Mouse (Mus musculus) thymus, adult 2 months (tissue): ENCODE measurements around the gene Crmp1. TPM values are rescaled to one million over a fixed set of nuclear protein-coding genes. Genes with fewer than 3 reads are reported as not detected.

Experiments used
- DNase-seq: peaks from one replicate; pipeline ENCODE4 v3.0.0; 2021
- H3K27ac ChIP-seq: fragments of 200-500 bp; 2 replicates; pipeline ENCODE4 v1.5.1; 2012; ENCODE audit warnings: low read length, control low read depth; ENCODE audit not compliant: control insufficient read depth, insufficient read depth
- H3K27me3 ChIP-seq: fragments of 200-500 bp; 2 replicates; pipeline ENCODE4 v1.6.1; 2012; ENCODE audit warnings: mild to moderate bottlenecking, low read length, moderate library complexity, mixed read lengths; ENCODE audit not compliant: control insufficient read depth, insufficient read depth
- H3K36me3 ChIP-seq: fragments of 200-500 bp; 2 replicates; pipeline ENCODE4 v1.6.1; 2012; ENCODE audit warnings: mild to moderate bottlenecking, low read length, moderate library complexity; ENCODE audit not compliant: control insufficient read depth, insufficient read depth
- H3K4me1 ChIP-seq: fragments of 200-500 bp; replicated peaks from 2 replicates; pipeline ENCODE4 v1.6.1; 2012; ENCODE audit warnings: low read length; ENCODE audit not compliant: control insufficient read depth, insufficient read depth
- H3K4me3 ChIP-seq: fragments of 200-500 bp; 2 replicates; pipeline ENCODE4 v1.5.1; 2012; ENCODE audit warnings: mild to moderate bottlenecking, low read length, control low read depth, moderate library complexity; ENCODE audit not compliant: control insufficient read depth, insufficient read depth
- CTCF ChIP-seq: fragments of 200-500 bp; IDR thresholded peaks from 2 replicates; pipeline ENCODE4 v1.5.1; 2012; ENCODE audit warnings: mild to moderate bottlenecking, control low read depth, low read length, moderate library complexity, borderline replicate concordance; ENCODE audit not compliant: control insufficient read depth, poor library complexity, insufficient read depth; ENCODE audit errors: extremely low read depth
- POLR2A ChIP-seq: fragments of 200-500 bp; IDR thresholded peaks from 2 replicates; pipeline ENCODE4 v1.6.1; 2012; ENCODE audit warnings: mild to moderate bottlenecking, low read length, control low read depth, moderate library complexity; ENCODE audit not compliant: control insufficient read depth, poor library complexity, insufficient read depth; ENCODE audit errors: extremely low read depth
- WGBS: fragments of 180-500 bp; shearing (Covaris S2); methylation state at CpG from one replicate; pipeline ENCODE4 v1.1.7; 2018; 5-methylcytosine and 5-hydroxymethylcytosine counted together
- polyA plus RNA-seq: library from polyadenylated mRNA; depleted of rRNA; stranded (reverse); fragments of >200 nt; gene quantifications from 2 replicates; pipeline ENCODE4 v1.2.3, GENCODE M21; 2012

Crmp1 gene
- polyA plus RNA-seq, 1 experiment, result 2.8 TPM

DNA sequence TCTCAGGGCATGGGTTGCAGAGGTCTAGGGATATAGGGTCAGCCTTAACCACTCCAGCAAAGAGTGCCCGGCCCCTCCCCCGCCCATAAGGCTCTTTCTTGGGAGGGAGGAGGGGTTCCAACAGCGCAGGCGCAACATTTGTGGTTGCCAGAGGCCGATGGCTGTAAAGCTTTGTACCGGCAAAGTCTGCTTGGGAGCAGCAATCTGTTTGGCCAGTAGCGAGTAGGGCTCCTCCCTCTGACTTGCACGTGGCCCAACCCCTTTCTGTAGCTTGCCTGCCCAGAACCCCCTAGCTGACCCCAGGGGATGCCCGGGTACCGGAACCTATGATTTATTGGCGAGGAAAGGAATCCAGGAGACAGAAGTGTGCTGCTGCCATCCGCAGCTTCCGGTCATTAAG, 2.4 kb downstream of the Crmp1 start:
- 13% methylated on average over 13 of the region's 13 CpGs for WGBS
- Histone ChIP-seq H3K4me1 (peaks cover 7% of the 10 kb centered on the region; the same call in 1 of the 2 replicates), H3K27ac (no peak overlapping the region), H3K4me3 (no peak overlapping the region), H3K27me3 (peaks cover 6% of the 10 kb centered on the region; the same call in 1 of the 2 replicates), H3K36me3 (no peaks in the 10 kb centered on the region)
- DNase-seq, result no peak
- TF ChIP-seq CTCF (no peak), POLR2A (no peak)

DNA sequence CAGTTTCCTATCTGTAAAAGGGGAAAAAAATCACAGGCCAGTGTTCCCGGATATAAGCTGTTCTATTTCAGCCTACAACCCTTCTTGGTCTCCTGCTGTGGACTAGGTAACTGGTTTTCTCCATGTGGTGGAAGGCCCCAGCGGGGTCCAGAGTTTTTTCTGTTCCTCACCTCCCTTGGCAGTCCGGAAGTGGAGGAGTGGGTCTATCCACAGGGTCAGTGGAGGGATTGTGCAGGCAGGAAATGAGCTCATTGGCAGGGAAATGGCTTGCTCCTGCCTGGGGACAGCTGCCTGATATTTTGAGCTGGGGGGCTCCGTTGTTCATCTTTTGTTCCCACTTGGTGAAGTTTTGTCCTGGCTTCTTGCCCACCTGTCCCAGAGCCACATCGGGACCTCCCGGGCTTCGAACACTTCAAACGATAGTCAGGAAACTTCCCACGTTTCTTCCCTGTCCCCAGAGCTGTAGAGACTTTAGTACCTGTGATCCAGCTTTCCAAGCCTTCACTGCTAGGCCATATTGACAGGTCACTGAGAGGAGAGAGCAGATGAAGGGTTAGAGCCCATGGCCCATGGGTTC, 3.0 kb downstream of the Crmp1 start:
- Histone ChIP-seq H3K36me3 (no peaks in the 10 kb centered on the region), H3K4me1 (peaks cover 7% of the 10 kb centered on the region; the same call in 1 of the 2 replicates), H3K27me3 (peaks cover 6% of the 10 kb centered on the region; the same call in 1 of the 2 replicates), H3K27ac (no peak overlapping the region), H3K4me3 (no peak overlapping the region)
- TF ChIP-seq POLR2A, result no peak
- no peak for TF ChIP-seq CTCF
- DNase-seq, result no peak
- 22% methylated on average over 9 of the region's 9 CpGs for WGBS

GRCm38 (mm10) chr5:37245651-37246050, 3.9 kb downstream of the Crmp1 start:
- Histone ChIP-seq H3K27me3 (peaks cover 6% of the 10 kb centered on the region; the same call in 1 of the 2 replicates), H3K4me1 (peaks cover 7% of the 10 kb centered on the region; the same call in 1 of the 2 replicates), H3K4me3 (peak overlapping the region; percentile 3; the same call in 1 of the 2 replicates), H3K27ac (no peak overlapping the region), H3K36me3 (no peaks in the 10 kb centered on the region)
- peak; percentile 53 for DNase-seq
- WGBS, result 5% methylated on average over 42 of the region's 42 CpGs
- TF ChIP-seq POLR2A, result no peak
- no peak for TF ChIP-seq CTCF

GRCm38 (mm10) chr5:37246138-37246910, 4.6 kb downstream of the Crmp1 start:
- Histone ChIP-seq H3K36me3 (no peaks in the 10 kb centered on the region), H3K27me3 (peaks cover 6% of the 10 kb centered on the region; the same call in 1 of the 2 replicates), H3K4me3 (peak overlapping the region; percentile 3; the same call in 1 of the 2 replicates), H3K27ac (no peak overlapping the region), H3K4me1 (peaks cover 7% of the 10 kb centered on the region; the same call in 1 of the 2 replicates)
- WGBS, result 7% methylated on average over 37 of the region's 37 CpGs
- TF ChIP-seq POLR2A (no peak), CTCF (no peak)
- DNase-seq, result peak; percentile 58

GRCm38 (mm10) chr5:37247456-37247855, 5.7 kb downstream of the Crmp1 start:
- no peak overlapping the region for H3K27ac ChIP-seq
- no peak for DNase-seq
- TF ChIP-seq POLR2A (no peak), CTCF (no peak)
- peaks cover 7% of the 10 kb centered on the region; the same call in 1 of the 2 replicates for H3K4me1 ChIP-seq
- H3K4me3 ChIP-seq, result no peak overlapping the region
- H3K27me3 ChIP-seq, result peaks cover 3% of the 10 kb centered on the region; the same call in 1 of the 2 replicates
- no peaks in the 10 kb centered on the region for H3K36me3 ChIP-seq
- 48% methylated on average over 4 of the region's 4 CpGs for WGBS

DNA sequence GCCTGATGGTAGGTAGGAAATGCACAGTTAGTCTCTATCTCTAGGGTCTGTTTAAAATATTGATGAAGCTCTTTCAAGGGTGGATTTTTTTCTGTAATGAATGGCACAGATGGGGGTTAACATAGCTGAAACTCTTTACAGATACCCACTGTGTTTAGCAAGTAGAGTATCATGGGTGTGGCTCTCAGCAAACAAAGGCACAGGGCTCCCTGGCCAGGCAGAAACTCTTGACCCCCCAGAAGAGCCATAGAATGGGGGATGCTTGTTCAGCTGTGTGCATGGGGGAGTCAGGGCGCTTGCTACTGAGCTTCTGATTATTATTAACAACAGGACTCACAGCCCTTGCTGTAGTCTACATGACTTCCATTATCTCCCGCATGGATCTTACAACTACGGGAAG, 7.1 kb downstream of the Crmp1 start:
- TF ChIP-seq CTCF (no peak), POLR2A (no peak)
- 87% methylated on average over 3 of the region's 3 CpGs for WGBS
- H3K27me3 ChIP-seq, result peaks cover 3% of the 10 kb centered on the region; the same call in 1 of the 2 replicates
- H3K27ac ChIP-seq, result no peak overlapping the region
- peaks cover 7% of the 10 kb centered on the region; the same call in 1 of the 2 replicates for H3K4me1 ChIP-seq
- no peak overlapping the region for H3K4me3 ChIP-seq
- no peak for DNase-seq
- no peaks in the 10 kb centered on the region for H3K36me3 ChIP-seq
